Mouse (Mus musculus) G1E (cell line): ENCODE data around the gene Sec24c.

Experiments
- CTCF ChIP-seq: IDR thresholded peaks from 2 replicates; pipeline ENCODE4 v1.5.1; 2012; ENCODE audit warnings: low read depth, low read length, inconsistent platforms, mixed read lengths
- GATA1 ChIP-seq: IDR thresholded peaks from 2 replicates; pipeline ENCODE4 v1.6.1; 2012; ENCODE audit warnings: borderline replicate concordance, low read length, inconsistent platforms, mixed read lengths
- GATA2 ChIP-seq: IDR thresholded peaks from 2 replicates; pipeline ENCODE4 v1.6.1; 2012; ENCODE audit warnings: low read depth, low read length, inconsistent platforms, borderline replicate concordance
- POLR2AphosphoS5 ChIP-seq: IDR thresholded peaks from 2 replicates; pipeline ENCODE4 v1.6.1; 2012; ENCODE audit warnings: low read depth, low read length, inconsistent platforms; ENCODE audit not compliant: insufficient replicate concordance
- TAL1 ChIP-seq: conservative IDR thresholded peaks from 2 replicates; pipeline ENCODE4 v1.6.1; 2012; ENCODE audit warnings: low read depth, low read length, inconsistent platforms, mixed read lengths

- TF ChIP-seq GATA2 (no peak), CTCF (no peak), GATA1 (no peak), TAL1 (no peak), POLR2AphosphoS5 (no peak)
Observed at GRCm38 (mm10) chr14:20646381-20646780, 27.7 kb upstream of the Sec24c start.
